Mouse (Mus musculus) ES-E14 (cell line): Measurements from ENCODE around the gene Ltbp1.

Source experiments
- CHD2 ChIP-seq: IDR thresholded peaks from 2 replicates; pipeline ENCODE4 v1.6.1; 2014; ENCODE audit warnings: mild to moderate bottlenecking, low read depth, low read length, inconsistent platforms
- ZC3H11A ChIP-seq: IDR thresholded peaks from 2 replicates; pipeline ENCODE4 v1.6.1; 2012; ENCODE audit warnings: low read depth, mild to moderate bottlenecking, inconsistent platforms, low read length, borderline replicate concordance
- ZNF384 ChIP-seq: IDR thresholded peaks from 2 replicates; pipeline ENCODE4 v1.6.1; 2012; ENCODE audit warnings: low read depth, low read length, inconsistent platforms

DNA sequence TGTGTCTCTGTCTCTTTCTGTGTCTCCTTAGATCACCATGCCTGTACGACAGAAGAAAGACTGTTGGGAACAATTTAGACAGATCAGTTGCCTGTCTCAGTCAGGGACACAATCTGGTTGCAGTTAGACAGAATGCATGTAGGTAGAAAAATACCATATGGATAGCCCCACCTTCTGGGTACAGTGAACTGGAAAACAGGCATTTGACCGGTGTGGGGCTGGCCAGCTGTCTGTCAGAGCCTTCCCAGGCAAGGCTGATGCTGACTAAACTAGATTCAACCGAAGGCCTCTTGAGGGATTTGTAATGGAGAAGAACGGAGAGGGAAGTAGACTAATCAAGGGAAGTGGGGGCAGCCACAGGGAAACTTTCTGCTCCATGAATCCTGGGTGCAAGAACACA is 156.6 kb downstream of the Ltbp1 start:
- no peak for TF ChIP-seq ZC3H11A
- TF ChIP-seq ZNF384 = no peak
- TF ChIP-seq CHD2 = no peak
